Mouse (Mus musculus) c-Kit-positive CD71-positive TER-119-positive erythroid progenitor cells, embryonic 14.5 days (primary cell): ENCODE measurements at regions not wholly inside any gene's neighbourhood (a gene's known extent, or its start where the extent isn't known, plus 50 kb on each side); places are given as distances from the start of the nearest gene placed in this dataset.

ENCODE experiments used
- DNase-seq: peaks from one replicate; pipeline ENCODE4 v3.0.0-alpha.2; 2013; ENCODE audit warnings: low spot score

- DNase-seq = no peak
Observed at GRCm38 (mm10) chr9:116231351-116232311, 56.5 kb upstream of the Tgfbr2 start.

DNA sequence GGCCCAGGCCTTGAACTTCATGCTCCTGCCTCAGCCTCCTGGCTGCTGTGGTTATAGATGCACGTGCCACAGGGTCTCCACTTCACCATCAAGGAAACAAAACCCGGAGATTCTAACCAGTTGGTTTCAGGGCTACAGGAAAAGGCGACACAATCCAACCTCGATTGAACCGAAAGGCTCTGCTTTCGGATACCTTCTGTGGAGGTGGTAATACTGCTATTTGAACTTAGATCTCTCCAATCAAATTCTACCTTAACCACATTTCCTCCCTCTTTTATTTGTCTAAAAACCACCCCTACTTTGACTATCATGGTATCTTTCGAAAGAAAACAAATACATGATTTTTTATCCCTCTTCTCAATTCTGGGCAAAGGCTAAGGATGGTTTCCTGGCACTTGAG lies 55.2 kb upstream of the Tgfbr2 start:
- DNase-seq = no peak

- no peak for DNase-seq
Observed at GRCm38 (mm10) chr9:116228443-116228842, 53.3 kb upstream of the Tgfbr2 start.

GRCm38 (mm10) chr9:116227738-116228137 lies 52.6 kb upstream of the Tgfbr2 start:
- DNase-seq = no peak
